Mouse (Mus musculus) adrenal gland, adult 2 months (tissue): ENCODE measurements around the gene Carm1. TPM values are rescaled to one million over a fixed set of nuclear protein-coding genes. Genes with fewer than 3 reads are reported as not detected.
"Not testable (repeated sequence)": the region's sequence is repeated elsewhere in the genome, so short reads cannot be mapped to it uniquely, and the experiment has no call there.

Source experiments
- DNase-seq: peaks from one replicate; pipeline ENCODE4 v3.0.0; 2021
- polyA plus RNA-seq: library from polyadenylated mRNA; depleted of rRNA; stranded (reverse); fragments of >200 nt; gene quantifications from 2 replicates; pipeline ENCODE4 v1.2.3, GENCODE M21; 2012
- total RNA-seq, 2 experiments: library from RNA; stranded (reverse); gene quantifications; 2 replicates each; pipeline ENCODE4 v1.2.3; 2021

Gene Carm1
- total and polyA plus RNA-seq, 3 experiments: 39.9 to 95.4 (median 52.3) TPM

- no peak for DNase-seq
Observed at GRCm38 (mm10) chr9:21537009-21537408, 9.7 kb upstream of the Carm1 start.

GRCm38 (mm10) chr9:21539981-21540753 lies 6.5 kb upstream of the Carm1 start:
- DNase-seq: no peak

GRCm38 (mm10) chr9:21542001-21542400 lies 4.7 kb upstream of the Carm1 start:
- DNase-seq: not testable (repeated sequence)

- DNase-seq: peak; percentile 14
Observed at GRCm38 (mm10) chr9:21545351-21545915, 1.3 kb upstream of the Carm1 start.

- DNase-seq: peak; percentile 100
Observed at GRCm38 (mm10) chr9:21545916-21546788, 542 bp upstream of the Carm1 start.

GRCm38 (mm10) chr9:21547075-21547941 lies 614 bp downstream of the Carm1 start:
- DNase-seq: peak; percentile 82

GRCm38 (mm10) chr9:21551049-21551448 lies 4.4 kb downstream of the Carm1 start:
- DNase-seq: peak; percentile 30

GRCm38 (mm10) chr9:21553607-21554273 lies 7.0 kb downstream of the Carm1 start:
- no peak for DNase-seq

GRCm38 (mm10) chr9:21555198-21555742 lies 8.6 kb downstream of the Carm1 start:
- no peak for DNase-seq

GRCm38 (mm10) chr9:21556996-21557395 lies 10.3 kb downstream of the Carm1 start:
- no peak for DNase-seq

- DNase-seq: no peak
Observed at GRCm38 (mm10) chr9:21557556-21557955, 10.9 kb downstream of the Carm1 start.

GRCm38 (mm10) chr9:21558366-21558765 lies 11.7 kb downstream of the Carm1 start:
- DNase-seq: peak; percentile 47

- no peak for DNase-seq
Observed at GRCm38 (mm10) chr9:21559151-21559550, 12.5 kb downstream of the Carm1 start.

GRCm38 (mm10) chr9:21564420-21564819 lies 17.7 kb downstream of the Carm1 start:
- DNase-seq: no peak

- no peak for DNase-seq
Observed at GRCm38 (mm10) chr9:21565004-21565586, 18.4 kb downstream of the Carm1 start.

- DNase-seq: no peak
Observed at GRCm38 (mm10) chr9:21566538-21566937, 19.8 kb downstream of the Carm1 start.

- no peak for DNase-seq
Observed at GRCm38 (mm10) chr9:21567051-21567450, 20.4 kb downstream of the Carm1 start.

GRCm38 (mm10) chr9:21568657-21569255 lies 22.1 kb downstream of the Carm1 start:
- DNase-seq: no peak

- DNase-seq: no peak
Observed at GRCm38 (mm10) chr9:21574012-21574801, 27.5 kb downstream of the Carm1 start.
